Mouse (Mus musculus) gastrocnemius, adult 2 months (tissue): ENCODE data around the gene Clmp. TPM values are rescaled to one million over a fixed set of nuclear protein-coding genes. Genes with fewer than 3 reads are reported as not detected.

Experiments
- DNase-seq: peaks from one replicate; pipeline ENCODE4 v3.0.0; 2022
- H3K27ac ChIP-seq: fragments of 200-600 bp; 2 replicates; pipeline ENCODE4 v1.8.1; 2022; ENCODE audit warnings: mild to moderate bottlenecking
- H3K4me3 ChIP-seq: fragments of 200-600 bp; 2 replicates; pipeline ENCODE4 v1.8.1; 2022; ENCODE audit warnings: mild to moderate bottlenecking, moderate library complexity
- CTCF ChIP-seq: fragments of 200-600 bp; IDR thresholded peaks from 2 replicates; pipeline ENCODE4 v1.8.1; 2022; ENCODE audit warnings: antibody characterized with exemption, mild to moderate bottlenecking, moderate library complexity
- intact Hi-C: fragments of 180-260 bp; cut with DNase I; formaldehyde crosslinking; loops from one replicate; pipeline ENCODE4 v1.15.1; 2025
- total RNA-seq, 2 experiments: library from RNA; stranded (reverse); gene quantifications; 2 replicates each; pipeline ENCODE4 v1.2.3; 2021

Clmp gene
- total RNA-seq, 2 experiments from 2014 or later = 3.7 to 5.2 TPM

DNA sequence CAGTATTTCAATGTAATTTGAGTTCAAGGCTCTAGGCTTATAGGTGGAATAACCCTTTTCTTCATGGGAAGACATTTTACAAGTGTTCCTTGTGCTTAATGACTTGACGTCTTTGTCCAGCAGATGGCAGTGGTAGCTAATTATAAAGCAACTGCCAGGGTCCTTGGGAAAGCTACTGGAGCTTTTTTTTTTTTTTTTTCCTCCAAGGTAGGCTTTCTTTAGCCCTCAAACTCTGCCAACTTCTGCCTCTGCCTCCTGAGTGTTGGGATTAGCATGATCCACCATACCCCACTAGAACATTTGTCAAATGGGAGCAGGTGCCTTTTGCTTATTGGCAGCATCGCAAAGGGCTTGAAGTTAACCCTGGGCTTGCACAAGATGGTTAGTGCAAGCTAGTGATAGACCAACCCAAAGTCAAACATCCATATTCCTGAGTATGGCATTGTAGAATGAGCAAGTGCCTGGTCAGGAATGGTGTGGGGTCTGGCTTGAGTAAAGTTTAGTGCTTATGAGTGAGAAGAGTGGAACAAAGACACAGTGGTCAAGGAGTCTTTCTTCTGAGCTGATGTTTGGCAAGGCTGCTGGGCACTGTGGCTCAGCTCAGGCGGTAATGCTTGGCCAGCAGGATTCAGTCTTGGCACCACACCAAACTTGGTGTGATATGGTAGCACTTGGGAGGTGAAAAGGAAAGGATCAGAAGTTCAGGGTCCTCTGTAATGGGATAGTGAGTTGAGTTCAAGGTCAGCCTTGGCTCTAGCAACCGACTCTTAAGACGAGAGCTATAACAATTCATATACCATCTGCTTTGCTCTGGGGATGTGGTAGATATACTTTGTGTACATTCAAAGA is 120.9 kb downstream of the Clmp start:
- intact Hi-C loops = loop anchor here (2.0 kb wide), 1 partner anchor 50 kb away; no protein-coding TSS in a partner anchor

DNA sequence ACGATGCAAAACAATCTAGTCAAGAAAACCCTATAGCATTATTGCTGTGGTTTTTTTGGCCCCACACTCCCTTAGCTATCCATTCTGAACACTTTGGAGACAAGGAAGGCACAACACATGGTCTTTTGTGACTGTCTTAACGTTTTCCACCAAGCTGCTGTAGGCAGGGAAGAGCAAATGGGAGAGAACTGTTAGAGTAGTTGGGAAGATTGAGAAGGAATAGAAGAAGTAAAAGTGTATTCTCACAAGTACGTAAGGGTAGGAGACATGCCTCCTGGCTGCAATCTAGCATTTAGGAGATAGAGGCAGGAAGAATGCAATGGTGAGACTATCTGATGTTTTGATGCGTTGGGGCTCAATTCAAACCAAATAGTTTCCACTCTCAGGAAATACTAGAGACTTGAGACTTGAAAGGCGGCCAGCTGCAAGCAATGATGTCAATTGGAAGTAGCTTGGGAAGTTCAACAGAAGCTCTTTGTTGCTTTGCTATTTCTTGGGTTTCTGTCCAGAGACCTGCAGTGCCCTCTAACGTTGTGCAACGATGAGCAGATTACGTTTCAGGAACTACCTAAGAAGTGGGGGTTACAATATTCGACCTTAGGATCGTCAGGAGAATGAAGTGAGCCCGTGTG is 121.6 kb downstream of the Clmp start:
- intact Hi-C loops = loop anchor here (2.0 kb wide), 1 partner anchor 51 kb away; no protein-coding TSS in a partner anchor

More for the DNA sequence above, 120.9 kb downstream of the Clmp start:
- TF ChIP-seq CTCF = peak; percentile 50
- Histone ChIP-seq H3K4me3 (no peak overlapping the region), H3K27ac (peak overlapping the region; percentile 67)
- DNase-seq = peak; percentile 69

DNA sequence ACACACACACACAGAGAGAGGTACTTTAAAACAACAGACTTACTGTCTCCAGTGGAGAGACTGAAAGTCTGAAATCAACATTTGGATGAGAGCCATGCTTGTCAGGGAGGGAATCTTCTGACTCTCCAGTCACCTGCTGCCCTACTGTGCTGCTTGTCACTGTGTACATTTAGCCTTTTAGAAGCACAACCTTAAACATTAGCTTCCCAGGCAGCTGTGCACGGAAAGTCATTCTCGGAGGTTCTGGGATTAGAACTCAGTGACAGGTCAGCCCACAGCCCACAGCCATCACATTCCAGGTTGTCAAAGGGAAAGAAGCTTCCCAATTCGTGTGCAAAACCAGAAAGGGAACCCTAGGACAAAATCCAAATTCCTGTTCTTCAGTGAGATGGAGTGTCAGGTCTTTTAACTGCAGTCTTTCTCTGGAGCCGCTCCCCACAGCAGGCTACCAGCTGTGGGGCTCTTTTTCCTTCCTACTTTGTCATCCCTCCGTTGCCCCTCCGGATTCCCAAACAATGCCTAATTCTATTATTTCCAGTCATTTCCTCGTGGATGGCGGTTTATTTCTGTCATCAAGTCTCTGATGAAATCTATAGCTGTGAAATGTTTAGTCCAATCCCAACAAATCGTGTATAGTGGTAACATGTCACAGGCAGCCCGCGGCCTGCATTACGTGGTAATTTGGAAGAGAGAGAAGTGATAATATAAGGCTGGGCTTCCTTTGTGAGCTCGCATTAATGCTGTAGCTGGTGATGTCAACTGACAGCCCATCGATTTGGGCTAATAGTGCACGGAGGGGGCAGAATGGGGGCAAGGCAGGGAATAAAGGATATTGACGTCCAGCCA is 122.5 kb downstream of the Clmp start:
- H3K4me3 ChIP-seq = no peak overlapping the region
- intact Hi-C loops = no loop called here
- no peak overlapping the region for H3K27ac ChIP-seq
- DNase-seq = no peak
- TF ChIP-seq CTCF = no peak

More for the DNA sequence above, 121.6 kb downstream of the Clmp start:
- Histone ChIP-seq H3K4me3 (no peak overlapping the region), H3K27ac (peak overlapping the region; percentile 67)
- TF ChIP-seq CTCF = no peak; the same call in 1 of the 2 replicates
- DNase-seq = peak; percentile 60

DNA sequence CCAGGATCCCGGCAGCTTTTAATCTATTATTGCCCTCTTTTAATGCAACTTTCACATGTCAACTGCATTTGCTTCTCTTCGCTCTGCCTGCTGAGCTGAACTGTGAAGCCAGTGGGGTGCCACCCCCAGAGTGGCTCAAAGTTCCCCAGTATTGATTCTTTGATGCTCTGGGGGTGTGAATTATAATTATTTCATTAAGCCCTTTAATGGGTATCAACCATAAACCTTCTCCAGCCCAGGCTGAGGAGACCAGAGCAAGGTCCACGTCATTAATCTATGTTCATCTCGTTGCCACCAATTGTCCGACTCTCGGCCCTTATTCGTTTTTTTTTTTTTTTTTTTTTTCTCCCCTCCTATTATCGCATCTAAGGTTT is 123.1 kb downstream of the Clmp start:
- Histone ChIP-seq H3K4me3 (no peak overlapping the region), H3K27ac (no peak overlapping the region)
- no peak for TF ChIP-seq CTCF
- DNase-seq = no peak
- intact Hi-C loops = no loop called here

DNA sequence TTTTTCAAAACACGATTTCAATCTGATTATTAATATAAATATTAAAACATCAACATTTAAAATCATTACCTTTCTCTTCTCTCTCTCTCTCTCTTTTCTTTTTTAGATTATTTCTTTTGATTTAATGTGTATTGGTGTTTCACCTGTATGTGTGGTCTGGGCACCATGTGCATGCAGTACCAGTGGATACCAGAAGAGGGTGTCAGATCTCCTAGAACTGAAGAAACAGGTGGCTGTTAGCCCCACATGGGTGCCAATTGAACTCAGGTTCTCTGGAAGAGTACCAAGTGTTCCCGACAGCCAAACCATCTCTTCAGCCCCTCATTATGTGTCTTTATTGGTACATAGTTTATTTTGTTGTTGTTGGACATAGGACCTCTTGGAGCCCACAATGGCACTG is 126.1 kb downstream of the Clmp start:
- intact Hi-C loops = no loop called here
- peak; percentile 50 for TF ChIP-seq CTCF
- DNase-seq = no peak
- H3K4me3 ChIP-seq = no peak overlapping the region
- no peak overlapping the region for H3K27ac ChIP-seq

DNA sequence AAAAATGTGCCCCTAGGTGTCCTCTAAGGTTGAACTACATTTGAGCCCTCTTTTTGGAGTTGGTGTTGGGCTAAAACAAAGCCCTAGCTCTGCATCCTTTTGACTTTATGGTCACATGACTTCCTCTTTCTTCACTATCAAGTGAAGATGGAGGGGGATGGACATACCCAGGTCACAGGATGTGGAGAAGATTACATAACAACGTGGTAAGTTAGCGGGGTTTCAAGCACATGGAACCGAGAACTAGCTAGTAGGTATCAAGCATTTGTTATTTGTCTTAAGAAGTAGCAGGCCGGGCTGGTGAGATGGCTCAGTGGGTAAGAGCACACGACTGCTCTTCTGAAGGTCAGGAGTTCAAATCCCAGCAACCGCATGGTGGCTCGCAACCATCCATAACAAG is 128.3 kb downstream of the Clmp start:
- intact Hi-C loops = no loop called here
- Histone ChIP-seq H3K27ac (no peak overlapping the region), H3K4me3 (no peak overlapping the region)
- TF ChIP-seq CTCF = no peak
- DNase-seq = no peak

DNA sequence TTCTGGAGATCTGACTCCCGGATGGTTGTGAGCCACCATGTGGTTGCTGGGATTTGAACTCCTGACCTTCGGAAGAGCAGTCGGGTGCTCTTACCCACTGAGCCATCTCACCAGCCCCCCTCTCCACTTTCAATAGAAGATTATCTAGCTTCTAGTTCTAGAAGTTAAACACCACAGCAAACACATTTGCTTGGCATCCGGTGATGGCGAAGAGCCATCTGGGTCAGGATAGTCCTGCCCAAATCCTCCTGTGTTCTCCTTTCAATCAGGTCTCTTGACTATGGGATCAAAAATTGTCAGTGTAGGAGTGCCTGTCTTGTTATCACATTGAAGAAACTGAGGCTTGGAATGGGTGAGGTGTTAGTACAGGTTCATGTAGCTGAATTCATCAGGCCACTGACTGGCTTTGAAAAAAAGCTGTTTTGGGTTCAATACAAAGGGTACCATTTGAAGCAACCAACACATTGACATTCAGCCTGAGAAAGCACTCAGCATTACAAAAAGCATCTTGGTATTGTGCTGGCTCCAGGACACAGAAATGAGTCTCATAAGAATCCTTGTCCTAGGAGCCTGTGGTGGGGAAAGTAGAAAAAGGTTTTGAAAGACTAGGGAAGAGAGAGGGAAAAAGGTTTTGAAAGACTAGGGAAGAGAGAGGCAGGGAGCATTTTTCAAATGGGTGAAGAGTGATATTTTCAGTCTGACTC is 131.7 kb downstream of the Clmp start:
- no peak for DNase-seq
- Histone ChIP-seq H3K4me3 (no peak overlapping the region), H3K27ac (no peak overlapping the region)
- intact Hi-C loops = no loop called here
- TF ChIP-seq CTCF = no peak

DNA sequence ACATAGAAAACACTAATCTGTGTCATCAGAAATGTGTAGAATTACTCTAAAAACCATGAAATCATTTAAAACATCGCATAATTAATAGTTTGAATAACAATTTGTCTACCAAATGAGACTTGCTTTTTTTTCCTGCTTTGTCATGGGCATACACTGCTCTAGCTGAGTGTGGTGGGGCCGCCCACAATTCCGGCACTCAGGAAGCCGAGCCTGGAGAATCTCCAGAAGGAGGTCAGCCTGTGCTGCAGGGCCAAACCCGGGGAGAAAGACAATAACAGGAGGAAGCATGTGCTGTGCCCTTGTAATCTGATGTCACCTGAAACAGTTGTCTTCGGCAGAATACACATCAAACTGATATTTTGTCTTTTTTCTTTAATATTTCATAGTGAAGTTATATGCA is 139.8 kb downstream of the Clmp start:
- no peak for TF ChIP-seq CTCF
- Histone ChIP-seq H3K4me3 (no peak overlapping the region), H3K27ac (no peak overlapping the region)
- intact Hi-C loops = no loop called here
- DNase-seq = no peak

DNA sequence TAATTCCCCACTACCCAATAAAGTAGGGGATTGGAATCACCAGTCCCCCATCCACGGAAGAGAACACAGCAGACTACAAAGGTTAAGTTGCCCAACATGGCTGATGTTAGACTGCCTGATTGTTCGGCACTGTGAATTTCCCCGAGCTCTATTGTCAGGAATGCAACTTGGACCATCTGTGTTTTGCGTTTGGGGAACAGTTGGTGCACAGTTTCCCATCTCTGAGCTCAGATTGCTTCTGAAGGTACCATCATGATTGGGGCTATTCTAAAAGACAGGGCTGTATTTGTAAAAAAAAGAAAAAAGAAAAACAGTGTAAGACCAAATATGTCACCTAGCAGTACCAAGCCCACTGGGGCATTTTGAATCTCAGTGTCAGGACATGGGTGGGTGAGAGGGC is 141.6 kb downstream of the Clmp start:
- intact Hi-C loops = no loop called here
- DNase-seq = no peak
- no peak for TF ChIP-seq CTCF

DNA sequence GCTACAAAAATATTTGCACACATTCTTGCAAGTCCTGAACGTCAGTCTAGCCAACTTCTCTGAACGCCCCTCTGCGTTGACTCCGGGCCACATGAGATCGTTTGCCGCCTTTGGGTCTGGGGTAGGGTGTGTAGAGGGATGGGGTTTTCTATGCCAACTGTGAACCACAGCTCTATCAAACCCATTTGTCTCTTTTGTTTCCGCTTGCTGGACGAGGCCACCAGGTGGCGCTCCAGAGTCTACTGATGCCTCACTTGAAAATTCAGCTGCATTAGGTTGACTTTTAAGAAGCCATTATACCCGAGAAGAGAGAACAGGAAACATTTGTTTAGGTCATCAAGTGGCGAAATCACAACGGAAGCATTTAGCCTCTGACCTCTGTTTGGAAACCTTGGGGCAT is 148.8 kb downstream of the Clmp start:
- Histone ChIP-seq H3K4me3 (no peak overlapping the region), H3K27ac (no peak overlapping the region)
- intact Hi-C loops = loop anchor here (1.0 to 10.0 kb wide), 2 partner anchors 150 to 357 kb away; no protein-coding TSS in a partner anchor
- DNase-seq = peak; percentile 76
- TF ChIP-seq CTCF = peak; percentile 86

More for the DNA sequence above, 141.6 kb downstream of the Clmp start:
- no peak overlapping the region for H3K4me3 ChIP-seq
- H3K27ac ChIP-seq = no peak overlapping the region

Other genes starting within 250 kb of the Clmp start
- 1 to 10 TPM; 5.3 to 8.2 TPM for gene Gramd1b, start 154.6 kb upstream of the Clmp start, total RNA-seq
- not detected for gene Gm21915, start 15.3 kb upstream of the Clmp start, total RNA-seq
- gene Hspa8, start 115.0 kb downstream of the Clmp start, total RNA-seq = 1,000 to 10,000 TPM; 1,297 to 1,609 TPM
- gene Bsx, start 188.2 kb downstream of the Clmp start, total RNA-seq = not detected